Mouse (Mus musculus) heart, adult 2 months (tissue): ENCODE data around the gene Odf4.

Experiments
- CTCF ChIP-seq: fragments of 200-600 bp; IDR thresholded peaks from 2 replicates; pipeline ENCODE4 v1.8.1; 2022; ENCODE audit warnings: antibody characterized with exemption, mild to moderate bottlenecking, moderate library complexity
- POLR2A ChIP-seq: fragments of 200-500 bp; IDR thresholded peaks from 2 replicates; pipeline ENCODE4 v1.6.1; 2011; ENCODE audit warnings: mild to moderate bottlenecking, low read depth, low read length, control low read depth; ENCODE audit not compliant: insufficient read depth

- TF ChIP-seq CTCF (no peak), POLR2A (no peak)
These were observed 20.0 kb upstream of the Odf4 start for GRCm38 (mm10) chr11:68946806-68947440.
